Mouse (Mus musculus): ENCODE measurements around the gene Krt32. TPM values are rescaled to one million over a fixed set of nuclear protein-coding genes. Genes with fewer than 3 reads are reported as not detected.

Gene Krt32
- polyA plus RNA-seq (2014; fragmentation: Illumina TruSeq; extraction: RNeasy Lipid Tissue Mini Kit (QIAGEN cat#74804); ENCODE audit: low replicate concordance) = not detected

GRCm38 (mm10) chr11:100087861-100088260 lies at the start of gene Krt32:
Krt32 (minus strand) TSS chr11:100088226.

GRCm38 (mm10) chr11:100135731-100136130 lies 47.7 kb upstream of the Krt32 start, which contains the start of gene Krt15:
Krt15 (minus strand) TSS chr11:100135928.

GRCm38 (mm10) chr11:100121466-100121865 lies 33.4 kb upstream of the Krt32 start, which contains the start of gene Krt13:
Krt13 (minus strand) TSS chr11:100121566.

GRCm38 (mm10) chr11:100105576-100106122 lies 17.6 kb upstream of the Krt32 start, which contains the start of gene Krt36:
Krt36 (minus strand) TSS chr11:100105626.

GRCm38 (mm10) chr11:100096141-100096540 lies 8.1 kb upstream of the Krt32 start, which contains the start of gene Krt35:
Krt35 (minus strand) TSS chr11:100096241.

GRCm38 (mm10) chr11:100050451-100050850 lies 37.6 kb downstream of the Krt32 start, which contains the start of gene Krt31:
Krt31 (minus strand) TSS chr11:100050551.

GRCm38 (mm10) chr11:100041454-100041853 lies 46.6 kb downstream of the Krt32 start, which contains the start of gene Krt34:
Krt34 (minus strand) TSS chr11:100041554.

Other genes starting within 250 kb of the Krt32 start
- gene Krtap4-16, start 236.6 kb downstream of the Krt32 start, polyA plus RNA-seq (2014; fragmentation: Illumina TruSeq; extraction: RNeasy Lipid Tissue Mini Kit (QIAGEN cat#74804); ENCODE audit: low replicate concordance) = not detected
- gene Gm11568, start 230.3 kb downstream of the Krt32 start, polyA plus RNA-seq (2014; fragmentation: Illumina TruSeq; extraction: RNeasy Lipid Tissue Mini Kit (QIAGEN cat#74804); ENCODE audit: low replicate concordance) = not detected
- not detected for gene Gm11559, start 223.8 kb downstream of the Krt32 start, polyA plus RNA-seq (2014; fragmentation: Illumina TruSeq; extraction: RNeasy Lipid Tissue Mini Kit (QIAGEN cat#74804); ENCODE audit: low replicate concordance)
- gene Krtap9-1, start 214.8 kb downstream of the Krt32 start, polyA plus RNA-seq (2014; fragmentation: Illumina TruSeq; extraction: RNeasy Lipid Tissue Mini Kit (QIAGEN cat#74804); ENCODE audit: low replicate concordance) = not detected
- not detected for gene Gm11567, start 209.0 kb downstream of the Krt32 start, polyA plus RNA-seq (2014; fragmentation: Illumina TruSeq; extraction: RNeasy Lipid Tissue Mini Kit (QIAGEN cat#74804); ENCODE audit: low replicate concordance)
- gene Krtap31-1, start 180.3 kb downstream of the Krt32 start, polyA plus RNA-seq (2014; fragmentation: Illumina TruSeq; extraction: RNeasy Lipid Tissue Mini Kit (QIAGEN cat#74804); ENCODE audit: low replicate concordance) = not detected
- gene Gm11565, start 173.5 kb downstream of the Krt32 start, polyA plus RNA-seq (2014; fragmentation: Illumina TruSeq; extraction: RNeasy Lipid Tissue Mini Kit (QIAGEN cat#74804); ENCODE audit: low replicate concordance) = not detected
- not detected for gene Krtap31-2, start 151.9 kb downstream of the Krt32 start, polyA plus RNA-seq (2014; fragmentation: Illumina TruSeq; extraction: RNeasy Lipid Tissue Mini Kit (QIAGEN cat#74804); ENCODE audit: low replicate concordance)
- not detected for gene Krtap9-5, start 139.8 kb downstream of the Krt32 start, polyA plus RNA-seq (2014; fragmentation: Illumina TruSeq; extraction: RNeasy Lipid Tissue Mini Kit (QIAGEN cat#74804); ENCODE audit: low replicate concordance)
- not detected for gene Krtap29-1, start 109.2 kb downstream of the Krt32 start, polyA plus RNA-seq (2014; fragmentation: Illumina TruSeq; extraction: RNeasy Lipid Tissue Mini Kit (QIAGEN cat#74804); ENCODE audit: low replicate concordance)
- gene Krtap16-1, start 101.6 kb downstream of the Krt32 start, polyA plus RNA-seq (2014; fragmentation: Illumina TruSeq; extraction: RNeasy Lipid Tissue Mini Kit (QIAGEN cat#74804); ENCODE audit: low replicate concordance) = not detected
- gene Krtap17-1, start 94.2 kb downstream of the Krt32 start, polyA plus RNA-seq (2014; fragmentation: Illumina TruSeq; extraction: RNeasy Lipid Tissue Mini Kit (QIAGEN cat#74804); ENCODE audit: low replicate concordance) = not detected
- gene Krt33a, start 72.0 kb downstream of the Krt32 start, polyA plus RNA-seq (2014; fragmentation: Illumina TruSeq; extraction: RNeasy Lipid Tissue Mini Kit (QIAGEN cat#74804); ENCODE audit: low replicate concordance) = not detected
- gene Krt33b, start 58.4 kb downstream of the Krt32 start, polyA plus RNA-seq (2014; fragmentation: Illumina TruSeq; extraction: RNeasy Lipid Tissue Mini Kit (QIAGEN cat#74804); ENCODE audit: low replicate concordance) = not detected
- gene Krt34, start 46.7 kb downstream of the Krt32 start, polyA plus RNA-seq (2014; fragmentation: Illumina TruSeq; extraction: RNeasy Lipid Tissue Mini Kit (QIAGEN cat#74804); ENCODE audit: low replicate concordance) = not detected
- not detected for gene Krt31, start 37.7 kb downstream of the Krt32 start, polyA plus RNA-seq (2014; fragmentation: Illumina TruSeq; extraction: RNeasy Lipid Tissue Mini Kit (QIAGEN cat#74804); ENCODE audit: low replicate concordance)
- gene Krt35, start 8.0 kb upstream of the Krt32 start, polyA plus RNA-seq (2014; fragmentation: Illumina TruSeq; extraction: RNeasy Lipid Tissue Mini Kit (QIAGEN cat#74804); ENCODE audit: low replicate concordance) = not detected
- not detected for gene Krt36, start 17.4 kb upstream of the Krt32 start, polyA plus RNA-seq (2014; fragmentation: Illumina TruSeq; extraction: RNeasy Lipid Tissue Mini Kit (QIAGEN cat#74804); ENCODE audit: low replicate concordance)
- not detected for gene Krt13, start 33.3 kb upstream of the Krt32 start, polyA plus RNA-seq (2014; fragmentation: Illumina TruSeq; extraction: RNeasy Lipid Tissue Mini Kit (QIAGEN cat#74804); ENCODE audit: low replicate concordance)
- not detected for gene Krt15, start 47.7 kb upstream of the Krt32 start, polyA plus RNA-seq (2014; fragmentation: Illumina TruSeq; extraction: RNeasy Lipid Tissue Mini Kit (QIAGEN cat#74804); ENCODE audit: low replicate concordance)
- gene Krt19, start 60.4 kb upstream of the Krt32 start, polyA plus RNA-seq (2014; fragmentation: Illumina TruSeq; extraction: RNeasy Lipid Tissue Mini Kit (QIAGEN cat#74804); ENCODE audit: low replicate concordance) = 9.9 TPM
- not detected for gene Krt9, start 105.0 kb upstream of the Krt32 start, polyA plus RNA-seq (2014; fragmentation: Illumina TruSeq; extraction: RNeasy Lipid Tissue Mini Kit (QIAGEN cat#74804); ENCODE audit: low replicate concordance)
- gene Krt14, start 119.3 kb upstream of the Krt32 start, polyA plus RNA-seq (2014; fragmentation: Illumina TruSeq; extraction: RNeasy Lipid Tissue Mini Kit (QIAGEN cat#74804); ENCODE audit: low replicate concordance) = not detected
- not detected for gene Krt16, start 160.7 kb upstream of the Krt32 start, polyA plus RNA-seq (2014; fragmentation: Illumina TruSeq; extraction: RNeasy Lipid Tissue Mini Kit (QIAGEN cat#74804); ENCODE audit: low replicate concordance)
- not detected for gene Krt17, start 172.8 kb upstream of the Krt32 start, polyA plus RNA-seq (2014; fragmentation: Illumina TruSeq; extraction: RNeasy Lipid Tissue Mini Kit (QIAGEN cat#74804); ENCODE audit: low replicate concordance)
- gene Krt42, start 181.6 kb upstream of the Krt32 start, polyA plus RNA-seq (2014; fragmentation: Illumina TruSeq; extraction: RNeasy Lipid Tissue Mini Kit (QIAGEN cat#74804); ENCODE audit: low replicate concordance) = not detected
- 1,556 TPM for gene Eif1, start 231.7 kb upstream of the Krt32 start, polyA plus RNA-seq (2014; fragmentation: Illumina TruSeq; extraction: RNeasy Lipid Tissue Mini Kit (QIAGEN cat#74804); ENCODE audit: low replicate concordance)
- gene Gast, start 246.2 kb upstream of the Krt32 start, polyA plus RNA-seq (2014; fragmentation: Illumina TruSeq; extraction: RNeasy Lipid Tissue Mini Kit (QIAGEN cat#74804); ENCODE audit: low replicate concordance) = not detected

All from small intestine, adult 10 weeks (tissue).